Mouse (Mus musculus): ENCODE measurements around the gene Kcnj15.

Kcnj15 gene

DNA sequence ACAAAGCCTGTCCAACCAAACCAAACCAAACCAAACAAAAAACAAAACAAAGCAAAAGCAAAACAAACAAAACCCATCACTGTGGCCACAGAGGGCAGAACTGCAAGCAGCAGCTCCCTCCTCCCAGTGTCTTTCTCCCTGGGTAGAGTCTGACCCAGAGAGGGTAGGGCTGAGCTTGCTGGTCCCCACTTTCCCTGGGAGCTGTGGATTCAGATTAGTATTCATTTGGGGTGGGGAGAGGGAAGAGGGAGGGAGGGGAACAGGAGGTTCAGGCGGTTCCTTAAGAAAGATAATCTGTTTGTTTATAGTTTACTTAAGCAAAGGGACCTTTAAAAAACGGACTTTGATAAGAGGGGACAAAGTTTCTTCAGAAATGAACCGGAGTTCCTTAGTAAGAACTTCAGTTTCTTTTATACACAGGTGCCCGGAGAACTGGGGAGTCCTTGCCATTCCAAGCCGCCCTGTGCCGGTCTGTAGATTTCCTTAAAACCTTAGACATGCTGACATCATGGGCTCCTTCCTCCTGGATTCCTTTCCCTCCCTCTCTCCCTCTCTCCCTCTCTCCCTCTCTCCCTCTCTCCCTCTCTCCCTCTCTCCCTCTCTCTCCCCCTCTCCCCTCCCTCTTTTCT lies at the start of gene Kcnj15:
TSS of gene Kcnj15 (plus strand) at position 293 of the 629 bp plus-strand sequence.
- DNase-seq: no peak

DNA sequence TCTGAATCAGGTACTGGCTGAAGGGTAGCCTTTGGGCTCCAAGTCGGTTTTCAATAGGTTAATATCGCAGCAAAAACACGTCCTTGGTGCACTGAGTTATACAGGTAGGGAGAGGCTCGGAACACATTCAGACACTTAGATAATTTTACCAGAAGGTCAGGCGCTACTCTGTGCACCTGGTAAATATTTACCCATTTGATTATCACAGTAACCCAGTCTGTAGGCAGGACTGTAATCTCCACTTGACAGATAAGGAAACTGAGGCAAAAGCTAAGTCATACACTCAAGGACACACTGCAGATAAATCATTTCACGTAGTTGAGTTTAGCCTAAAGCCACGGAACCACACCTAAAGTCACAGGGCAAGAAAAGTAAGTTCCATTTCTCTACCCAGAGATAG lies 49.1 kb upstream of the Kcnj15 start:
- DNase-seq: no peak

DNA sequence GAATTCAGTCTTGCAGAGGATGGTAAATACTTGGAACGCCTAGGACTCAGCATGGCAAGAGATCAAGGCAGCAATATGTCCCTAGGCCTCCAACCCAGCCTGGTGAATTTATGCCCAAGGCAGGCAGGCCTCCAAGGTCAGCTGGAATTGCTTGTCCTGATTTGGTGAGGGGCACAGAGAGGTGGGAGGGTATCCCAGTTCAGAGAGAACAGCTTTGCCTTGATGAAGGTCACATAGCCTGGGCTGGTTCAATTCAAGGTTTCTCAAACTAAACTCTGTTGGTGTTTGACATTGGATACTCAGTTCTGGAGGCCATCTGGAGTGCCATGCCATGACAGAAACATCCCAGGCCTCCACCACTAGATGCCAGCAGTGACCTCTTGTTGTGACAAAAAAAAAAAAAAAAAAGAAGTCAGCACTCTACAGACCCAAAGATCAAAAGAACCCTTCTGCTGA lies 48.3 kb upstream of the Kcnj15 start:
- DNase-seq: no peak

DNA sequence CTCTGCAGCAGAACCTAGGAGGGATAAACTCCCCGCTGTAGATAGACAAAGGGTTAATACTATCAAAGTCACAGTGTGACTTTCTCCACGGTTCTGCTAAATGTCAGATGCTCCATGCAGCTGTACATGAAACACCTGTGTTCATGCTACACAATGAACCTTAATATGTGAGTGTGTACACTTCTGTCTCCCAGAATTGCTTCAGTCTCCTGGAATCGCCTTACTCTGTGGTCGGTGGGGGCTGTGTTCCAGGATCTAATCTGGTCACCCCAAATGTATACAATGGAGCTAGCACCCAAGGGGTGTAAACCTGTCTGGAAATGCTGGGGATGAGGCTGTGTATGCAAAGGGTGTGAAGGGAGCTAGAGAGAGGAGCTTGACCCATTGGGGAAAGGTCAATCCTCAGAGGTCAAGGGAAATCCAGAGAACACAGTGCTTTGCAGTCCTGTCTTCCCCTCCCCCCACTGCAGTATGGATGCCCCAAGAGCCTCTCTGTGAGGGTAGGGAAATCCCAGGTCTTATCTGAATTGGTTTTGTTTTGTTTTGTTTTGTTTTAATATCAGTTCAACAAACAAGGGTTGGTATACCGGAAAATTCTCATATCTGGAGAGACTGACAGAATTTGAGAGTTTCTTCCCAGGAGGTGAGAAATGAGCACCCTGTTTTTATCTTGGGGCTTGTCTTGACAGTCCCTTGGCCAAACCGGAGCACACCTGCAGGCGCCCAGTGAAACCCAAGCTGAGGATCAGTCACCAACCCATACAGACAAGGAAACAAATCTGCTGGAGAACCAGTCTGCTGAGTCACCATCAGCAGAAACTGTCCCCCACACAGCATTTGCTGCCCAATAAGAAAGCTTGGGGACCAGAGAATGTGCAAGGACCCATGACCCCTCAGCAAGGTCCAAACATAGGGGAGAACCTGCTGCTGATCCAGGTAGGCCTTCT lies 42.8 kb upstream of the Kcnj15 start:
- no peak for DNase-seq

DNA sequence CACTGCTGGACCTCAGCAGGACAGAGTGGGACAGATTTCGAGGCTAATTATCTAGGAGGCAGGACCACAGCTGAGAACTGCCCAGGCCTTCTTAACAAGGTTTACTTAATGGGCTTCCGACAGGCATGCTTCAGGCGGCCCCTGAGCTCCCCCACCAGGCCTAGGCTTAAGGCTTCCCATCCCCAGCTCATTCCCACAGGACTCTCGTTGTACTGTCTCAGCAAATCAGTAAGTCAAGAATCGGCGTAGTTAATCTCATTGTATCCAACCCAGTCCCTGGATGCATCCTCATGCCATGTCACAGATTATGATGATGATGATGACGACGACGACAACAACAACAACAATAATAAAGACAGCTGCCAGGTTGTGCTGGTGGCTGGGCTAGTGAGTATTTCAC lies 41.6 kb upstream of the Kcnj15 start:
- DNase-seq: no peak

DNA sequence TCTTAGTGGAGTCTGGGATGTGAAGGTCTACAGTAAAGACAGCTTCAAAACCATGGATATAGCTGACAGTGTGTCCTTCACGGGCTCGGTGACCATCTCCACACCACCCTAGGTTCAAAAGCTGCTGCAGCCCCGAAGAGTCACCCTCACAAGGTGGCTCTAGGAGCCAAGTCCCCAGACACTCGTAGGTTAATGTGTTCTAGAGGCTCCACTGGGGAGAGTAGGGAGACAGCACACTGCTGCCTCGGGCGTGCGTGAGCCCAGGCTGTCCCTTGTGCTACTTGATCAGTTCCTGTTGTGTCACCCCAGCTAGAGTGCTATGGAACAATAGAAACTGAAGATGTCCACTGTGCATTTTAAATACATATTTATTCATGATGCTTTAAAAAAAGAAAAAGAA lies 41.0 kb upstream of the Kcnj15 start:
- no peak for DNase-seq

DNA sequence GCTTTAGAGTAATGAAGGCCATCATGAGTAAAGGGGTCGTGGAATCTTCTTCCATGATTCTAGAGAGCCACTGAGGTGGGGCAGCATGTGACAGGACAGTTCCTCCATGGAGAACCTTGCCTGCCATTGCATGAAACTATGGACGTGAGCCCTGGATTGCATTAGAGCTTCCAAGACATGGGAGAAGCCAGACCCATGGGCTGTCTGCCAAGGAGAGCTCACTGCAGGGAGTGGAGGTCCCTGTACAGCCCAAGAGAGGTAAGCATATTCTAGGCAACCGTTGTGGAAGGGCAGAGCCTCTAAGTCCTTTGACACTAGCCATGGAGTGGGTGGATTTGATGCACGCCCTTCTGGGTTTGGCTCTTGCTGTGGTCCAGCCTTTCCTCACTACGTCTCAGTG lies 40.5 kb upstream of the Kcnj15 start:
- no peak for DNase-seq

DNA sequence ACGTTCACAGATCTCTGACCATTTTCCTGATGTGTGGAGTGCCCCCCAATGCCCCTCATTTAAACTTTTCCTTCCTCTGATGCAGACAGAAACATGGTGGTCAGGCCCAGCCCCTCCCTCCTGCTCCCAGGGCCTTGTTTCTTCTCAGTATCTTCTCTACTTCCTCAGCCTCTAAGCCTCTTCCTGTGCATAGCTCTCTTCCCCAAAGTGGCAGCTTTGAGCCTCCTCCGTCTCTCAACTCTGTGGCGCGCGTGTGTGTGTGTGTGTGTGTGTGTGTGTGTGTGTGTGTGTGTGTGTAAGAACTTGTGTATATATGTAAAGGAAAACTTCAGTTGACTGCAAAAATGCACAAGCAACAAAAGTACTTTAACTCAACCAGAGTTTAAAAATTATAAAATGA lies 38.6 kb upstream of the Kcnj15 start:
- no peak for DNase-seq

DNA sequence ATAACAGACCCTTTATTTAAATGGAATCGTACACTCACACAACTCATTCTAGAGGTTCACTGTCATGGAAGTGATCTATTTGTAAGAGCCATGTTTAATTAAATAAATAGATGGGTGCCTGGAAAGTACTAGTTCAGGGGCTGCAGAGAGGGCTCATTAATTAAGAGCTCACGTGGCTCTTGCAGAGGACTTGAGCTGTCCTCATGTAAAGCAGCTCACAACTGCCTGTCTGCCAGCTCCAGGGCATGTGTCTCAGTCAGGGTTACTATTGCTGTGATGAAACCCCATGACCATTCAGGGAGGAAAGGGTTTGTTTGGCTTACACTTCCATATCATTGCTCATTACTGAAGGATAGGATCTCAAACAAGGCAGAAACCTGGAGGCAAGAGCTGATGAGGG lies 37.9 kb upstream of the Kcnj15 start:
- no peak for DNase-seq

DNA sequence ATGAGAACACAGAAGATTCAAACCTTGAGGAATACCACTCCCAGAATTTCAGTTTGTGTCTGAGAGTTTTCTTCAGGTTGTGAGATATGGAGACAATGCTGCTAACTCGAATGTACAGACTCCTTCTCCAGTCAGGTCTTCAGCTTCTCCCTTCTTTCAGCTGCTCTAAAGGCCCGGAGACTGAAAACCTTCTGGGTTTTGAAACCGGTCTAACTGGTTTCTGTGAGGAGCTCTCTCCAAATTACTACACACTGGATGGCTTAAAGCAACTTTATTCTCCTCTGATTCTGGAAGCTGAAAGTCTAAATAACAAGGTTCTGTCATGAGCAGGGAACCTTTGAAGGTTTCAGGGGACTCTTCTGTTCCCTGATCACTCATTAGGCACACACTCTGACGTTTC lies 36.3 kb upstream of the Kcnj15 start:
- DNase-seq: no peak

DNA sequence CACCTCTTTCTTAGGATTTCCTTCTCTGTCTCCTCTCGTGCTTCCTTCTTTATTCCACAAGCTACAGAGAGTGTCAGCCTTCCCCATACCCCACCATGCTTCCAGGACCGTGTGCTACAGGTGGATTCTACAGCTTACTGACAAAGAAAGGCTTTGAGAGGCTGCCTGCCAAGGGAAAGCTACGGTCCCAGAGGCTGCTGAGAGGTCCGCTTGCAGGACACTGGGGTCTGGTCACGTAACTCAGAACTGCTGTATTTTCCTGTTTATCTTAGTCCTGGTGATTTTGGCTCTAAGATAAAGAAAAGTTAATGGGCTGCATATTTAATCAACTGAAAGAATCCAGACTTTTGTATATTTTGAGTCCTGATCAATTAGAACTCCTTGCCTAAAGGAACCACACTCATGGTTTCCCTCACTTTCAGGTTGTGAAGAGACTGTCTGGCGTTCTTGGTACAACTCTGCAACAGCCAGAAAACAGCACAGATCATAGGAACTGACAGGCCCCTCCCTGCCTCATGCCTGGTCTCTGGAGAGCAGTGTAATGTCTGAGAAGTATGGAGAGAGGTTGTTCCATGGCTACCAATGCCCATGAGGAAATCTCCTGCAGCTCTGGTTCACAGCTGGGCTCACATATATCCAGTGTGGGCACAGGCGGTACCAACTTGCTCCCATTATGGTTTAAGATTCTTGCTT lies 35.2 kb upstream of the Kcnj15 start:
- no peak for DNase-seq

DNA sequence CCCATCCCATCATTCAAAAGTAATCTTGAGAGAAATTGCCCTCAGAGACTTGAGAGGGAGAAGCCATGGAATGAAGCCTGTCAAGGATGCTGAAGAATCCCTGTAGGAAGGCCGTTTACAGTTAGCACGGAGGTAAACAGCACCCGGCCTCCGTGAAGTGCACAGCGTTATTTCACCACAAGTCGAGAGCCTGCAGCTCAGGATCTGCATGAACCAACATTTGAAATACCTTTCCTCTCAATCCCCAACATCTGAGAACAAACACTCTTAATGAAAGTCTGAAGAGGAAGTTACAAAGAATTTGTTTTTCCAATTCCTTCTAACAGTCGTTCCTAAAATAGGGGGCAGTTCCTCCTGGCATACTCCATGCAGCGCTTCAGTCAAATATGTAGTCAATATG lies 33.9 kb upstream of the Kcnj15 start:
- DNase-seq: no peak

DNA sequence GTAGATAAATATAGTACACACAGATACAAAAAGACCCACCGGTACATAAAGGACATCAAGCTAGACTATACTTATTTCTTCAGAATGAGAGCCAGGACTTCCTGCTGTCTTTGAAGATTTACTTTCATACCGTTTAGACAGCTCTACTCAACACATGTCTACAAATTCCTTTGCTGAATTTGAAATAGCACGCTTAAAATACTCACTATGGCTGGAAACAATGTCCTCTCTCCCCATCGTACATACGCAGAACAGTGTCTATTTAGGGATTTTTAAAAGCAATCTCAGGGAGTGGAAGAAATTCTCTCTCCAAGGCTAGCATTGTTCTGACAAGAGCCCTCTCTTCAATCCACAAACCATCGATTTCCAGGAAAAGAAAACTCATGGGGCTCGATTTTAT lies 32.1 kb upstream of the Kcnj15 start:
- no peak for DNase-seq

DNA sequence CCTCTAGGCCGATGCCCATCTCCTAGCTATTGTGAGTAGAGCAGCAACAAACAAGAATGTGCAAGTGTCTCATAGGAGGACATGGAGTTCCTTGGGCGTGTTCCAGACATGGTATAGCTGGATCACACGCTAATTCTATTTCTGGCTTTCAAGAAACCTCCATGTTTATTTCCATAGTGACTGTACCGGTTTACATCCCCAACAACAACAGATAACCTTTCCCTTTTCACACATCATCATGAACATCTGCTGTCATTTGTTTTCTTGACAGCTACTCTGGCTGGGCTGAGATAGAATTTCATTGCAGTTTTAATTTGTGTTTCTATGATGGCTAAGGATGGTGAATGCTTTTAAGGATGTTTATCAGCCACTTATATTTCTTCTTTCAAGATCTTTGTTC lies 25.6 kb upstream of the Kcnj15 start:
- no peak for DNase-seq

DNA sequence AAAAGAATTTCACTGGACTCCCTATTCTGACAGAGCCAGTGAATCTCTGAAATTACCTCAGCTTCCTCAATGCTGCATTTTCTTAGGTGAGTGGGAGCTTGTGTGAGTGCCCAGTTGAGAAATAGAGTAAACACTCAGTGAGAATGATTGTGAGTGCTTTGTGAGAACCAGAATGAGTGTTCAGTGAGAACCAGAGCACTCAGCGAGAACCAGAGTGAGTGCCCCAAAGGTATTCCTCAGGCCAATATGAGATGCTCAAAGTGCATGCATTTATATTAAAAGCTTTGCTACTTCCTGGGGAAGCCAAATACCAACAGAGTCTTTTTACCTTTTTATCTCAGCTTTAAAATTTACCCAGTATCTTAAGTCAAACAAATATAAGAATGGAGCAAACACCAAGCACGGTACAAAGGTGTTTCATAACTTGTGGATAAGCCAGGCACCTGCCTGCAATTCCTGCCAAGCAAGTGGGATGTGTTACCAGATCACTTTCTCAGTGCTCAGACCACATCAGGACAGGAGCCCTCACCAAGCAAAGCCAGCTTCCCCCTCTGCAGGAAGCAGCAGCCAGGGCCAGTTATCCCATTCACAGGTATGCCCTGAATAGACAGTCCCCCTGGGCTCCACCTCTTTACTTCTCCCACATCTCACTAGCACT lies 22.3 kb upstream of the Kcnj15 start:
- DNase-seq: no peak

DNA sequence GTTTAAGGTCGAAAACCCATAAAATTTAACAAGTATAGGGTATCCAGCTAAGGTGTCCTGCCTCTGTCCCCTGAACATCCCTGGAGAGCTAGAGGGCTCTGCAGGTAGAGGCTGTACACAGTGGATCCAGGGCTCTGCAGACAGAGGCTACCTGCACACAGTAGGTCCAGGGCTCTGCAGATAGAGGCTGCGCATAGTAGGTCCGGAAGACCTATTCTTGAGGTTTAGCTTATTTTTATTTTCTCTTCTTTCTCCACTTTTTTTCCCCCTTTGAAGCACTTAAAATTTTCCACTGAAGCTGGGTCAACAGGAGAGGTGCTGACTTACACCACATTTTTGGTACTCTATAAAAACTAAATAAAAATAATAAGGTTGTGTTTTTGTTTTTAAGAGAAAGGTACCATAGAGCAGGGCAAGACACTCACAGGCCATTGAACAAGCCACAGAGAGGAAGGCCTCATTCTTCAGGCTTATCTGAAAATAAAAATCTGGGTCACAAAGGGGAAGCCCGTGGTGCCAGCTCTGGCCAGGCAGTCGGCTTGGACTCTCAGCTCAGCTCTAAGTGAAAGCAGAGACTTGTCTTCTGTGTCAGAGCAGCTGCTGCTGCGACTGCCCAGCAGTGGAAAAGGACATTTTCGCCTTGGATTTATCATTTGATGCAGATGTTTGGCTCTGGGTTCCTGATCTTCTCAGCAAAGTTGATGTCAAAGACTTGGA lies 18.0 kb upstream of the Kcnj15 start:
- no peak for DNase-seq

DNA sequence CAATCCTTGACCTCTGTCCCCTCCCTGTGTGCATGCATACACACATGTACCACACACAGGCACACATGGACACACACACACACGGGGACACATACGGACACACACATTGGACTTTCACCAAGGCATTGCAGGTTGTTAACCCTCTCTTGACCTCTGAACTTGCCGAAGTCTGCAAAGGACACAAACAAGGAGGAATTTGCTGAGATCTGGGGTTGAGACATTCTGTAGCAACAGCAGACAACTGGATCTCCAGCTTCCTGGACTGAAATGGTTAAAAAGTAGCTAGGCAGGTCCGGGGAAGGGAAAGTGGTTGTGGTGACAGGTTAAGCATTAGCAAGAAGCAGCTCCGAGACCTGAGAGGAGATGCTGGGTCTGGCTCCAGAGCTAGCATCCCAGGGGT lies 16.7 kb upstream of the Kcnj15 start:
- DNase-seq: no peak

DNA sequence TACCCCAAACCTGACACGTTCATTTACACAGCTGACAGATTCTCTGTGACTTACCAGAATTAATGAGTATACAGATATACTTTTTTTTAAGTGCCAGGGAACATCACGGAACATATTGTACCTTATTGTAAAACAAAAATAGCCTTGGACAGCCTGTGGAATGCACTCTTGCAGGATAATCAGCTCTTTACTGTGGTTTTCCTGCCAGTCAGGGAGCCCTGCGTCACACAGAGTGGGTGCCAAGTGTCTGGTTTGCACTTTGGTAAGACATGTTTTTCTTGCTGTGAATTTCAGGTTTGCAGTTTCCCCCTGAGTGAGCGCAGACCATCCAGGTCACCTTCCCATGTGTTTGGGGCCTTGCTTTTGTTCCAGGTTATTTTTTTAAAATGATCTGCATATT lies 15.8 kb upstream of the Kcnj15 start:
- DNase-seq: no peak

DNA sequence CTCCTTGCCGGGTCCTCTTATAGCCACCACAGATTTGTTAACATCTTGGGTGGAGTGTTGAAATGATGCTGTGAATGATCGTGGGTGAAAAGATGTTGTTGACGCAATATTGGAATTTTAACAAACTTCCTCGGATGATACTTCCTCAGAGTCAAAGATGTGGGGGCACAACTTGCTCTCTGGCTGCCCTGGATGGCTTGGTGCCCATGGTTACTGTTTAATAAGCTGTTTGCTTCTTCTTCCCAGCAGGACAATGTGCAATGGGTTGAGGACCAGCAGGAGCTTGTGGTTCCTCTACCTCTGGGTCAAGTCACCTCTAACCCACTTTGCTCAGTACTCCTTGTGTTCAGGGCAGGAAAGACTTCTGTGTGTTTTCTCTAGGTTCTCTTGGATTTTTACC lies 15.2 kb upstream of the Kcnj15 start:
- DNase-seq: no peak

DNA sequence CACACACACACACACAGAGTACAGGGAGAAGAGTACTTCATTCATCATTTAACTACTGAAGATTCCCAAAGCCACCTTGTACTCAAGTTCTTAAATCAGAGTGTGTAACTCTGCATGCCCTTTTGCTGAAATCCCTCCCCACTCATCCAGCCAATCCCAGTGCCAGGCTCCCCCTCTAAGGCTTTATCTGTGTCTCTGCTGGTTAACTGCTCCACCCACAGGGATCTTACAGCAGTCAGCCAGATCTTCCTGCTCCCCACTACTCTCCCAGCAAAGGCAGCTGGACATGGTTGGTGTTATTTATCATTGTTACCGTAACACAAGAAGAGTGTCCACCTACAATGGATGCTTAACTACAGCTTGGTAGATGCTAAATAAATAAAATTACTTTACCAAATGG lies 14.0 kb upstream of the Kcnj15 start:
- DNase-seq: no peak

DNA sequence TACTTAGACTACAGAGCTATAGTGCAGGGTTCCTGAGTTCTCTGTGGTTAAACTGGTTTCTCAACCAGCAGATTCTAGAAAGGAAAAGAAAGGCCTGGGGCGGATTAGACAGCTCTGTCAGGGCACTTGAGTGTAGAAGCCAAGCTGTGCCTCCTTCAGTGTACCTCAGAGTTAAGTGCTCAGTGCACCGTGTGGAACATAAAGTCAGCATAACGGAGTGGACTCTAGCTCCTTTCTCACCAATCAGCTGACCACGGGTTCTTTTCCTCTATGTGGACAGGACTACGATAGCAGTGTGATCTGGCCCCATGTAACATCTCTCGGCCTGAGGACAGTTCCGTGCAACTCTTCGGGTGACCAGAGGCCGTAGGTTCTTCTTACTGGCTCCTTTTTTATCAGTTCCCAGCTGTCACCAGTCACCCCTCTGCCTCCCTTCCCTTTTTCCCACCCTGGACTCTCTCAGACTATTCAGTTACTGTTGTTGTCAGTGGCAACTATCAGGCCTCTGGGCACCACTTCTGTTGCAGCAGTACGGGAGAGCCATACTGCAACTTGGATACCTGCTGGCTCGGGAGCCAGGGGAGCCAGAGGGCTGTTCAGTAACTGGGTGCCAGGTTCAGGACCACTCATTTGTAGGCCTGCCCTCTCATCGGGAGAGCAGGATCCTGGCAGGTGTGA lies 12.6 kb upstream of the Kcnj15 start:
- no peak for DNase-seq

DNA sequence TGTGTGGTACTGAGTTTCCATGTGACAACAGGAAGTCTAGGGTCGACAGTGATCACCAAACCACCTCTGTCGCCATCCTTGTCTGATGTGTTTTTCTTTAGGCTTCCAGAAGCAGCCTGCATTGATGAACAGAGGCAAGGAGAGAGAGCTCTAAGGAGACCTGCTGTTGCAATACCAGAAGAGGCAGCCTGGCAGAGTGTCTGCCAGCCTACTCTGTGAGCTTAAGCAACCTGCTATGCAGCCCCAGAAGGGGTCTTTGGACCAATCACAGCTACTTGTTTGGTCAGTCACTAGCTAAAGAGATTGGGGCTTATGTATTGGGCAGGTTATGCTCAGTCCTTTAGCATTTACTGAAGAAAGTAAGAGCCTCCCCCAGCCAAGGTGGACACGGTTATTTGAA lies 11.9 kb upstream of the Kcnj15 start:
- DNase-seq: no peak
